Mouse (Mus musculus): Measurements from ENCODE around the gene Coa5. TPM values are rescaled to one million over a fixed set of nuclear protein-coding genes. Genes with fewer than 3 reads are reported as not detected.

Gene Coa5
- total RNA-seq, 2 experiments from 2014 or later = 54.4 to 54.5 TPM

GRCm38 (mm10) chr1:37368768-37369385 is 61.0 kb downstream of the Coa5 start:
- DNase-seq (ENCODE audit: low spot score in 2 of 2) = no peak

GRCm38 (mm10) chr1:37368125-37368524 is 61.8 kb downstream of the Coa5 start:
- no peak for DNase-seq (ENCODE audit: low spot score in 2 of 2)

Other genes starting within 250 kb of the Coa5 start
- gene Cnga3, start 215.7 kb downstream of the Coa5 start, total RNA-seq (2021) = under 1 TPM; 0.41 to 0.49 TPM
- 10 to 100 TPM; 25.4 to 30.4 TPM for gene Inpp4a, start 130.2 kb downstream of the Coa5 start, total RNA-seq (2021)
- gene Unc50, start within 50 bp of the Coa5 start, total RNA-seq (2021) = 10 to 100 TPM; 35.0 to 38.9 TPM
- 10 to 100 TPM; 11.9 to 12.3 TPM for gene Mgat4a, start 110.9 kb upstream of the Coa5 start, total RNA-seq (2021)